In the genomic region with DNA sequence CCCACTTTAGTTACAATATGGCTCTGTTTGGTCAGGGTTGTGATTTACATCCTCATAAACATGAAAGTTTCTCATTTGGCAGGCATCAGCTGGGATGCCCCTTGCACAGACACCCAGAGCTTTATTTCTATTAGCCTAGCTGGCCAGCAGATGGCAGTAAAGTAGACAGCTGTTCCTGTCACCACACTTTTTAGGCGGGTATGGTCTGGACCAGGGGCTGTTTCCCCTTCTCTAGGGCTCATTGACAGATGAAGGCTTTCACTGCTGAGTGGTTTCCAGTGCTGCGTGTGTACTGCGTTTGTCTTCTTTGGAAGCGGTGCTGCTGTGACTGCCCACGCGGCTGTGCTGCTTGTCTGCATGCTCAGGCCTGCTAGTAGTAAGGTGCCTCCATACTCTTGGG, we compare ENCODE assay signal across 9 mouse cellular contexts. TPM values are rescaled to one million over a fixed set of nuclear protein-coding genes. Genes with fewer than 3 reads are reported as not detected.
DNase-seq lines count a peak whose midpoint lies in the region; ATAC-seq and TF ChIP-seq lines count a peak whose summit lies in the region.
"Had no signal": no experiment of that assay in that cellular context is flagged by ENCODE, and none has a peak within 500 bp of the region (broad histone marks: within the 10 kb centered on the region; RNA-seq: fewer than 3 reads in every experiment).

No protein-coding gene starts in this region.

- DNase-seq in left cerebral cortex, adult 18-20 months (ENCODE audit: low spot score in 2 of 2), result peak; percentile 45 to 64
- no peak for DNase-seq in left cerebral cortex, adult 8-10 months (ENCODE audit: low spot score in 2 of 2)
- DNase-seq in WW6 (ENCODE audit: low read depth, low spot score), result peak; percentile 18
- DNase-seq in embryo, embryonic 9.5 days (ENCODE audit: extremely low spot score), result peak; percentile 59
- DNase-seq in liver, embryonic 14.5 days (ENCODE audit: low read depth in 3 of 3, low spot score in 3 of 3), result peak in 1 of 3 experiments; percentile 41
- no peak for DNase-seq in ovary, adult 18-20 months (ENCODE audit: low spot score)

- TF ChIP-seq EP300 in liver, embryonic 14.5 days (IDR thresholded peaks at IDR 0.05; ENCODE audit: low read depth), result no peak

- ATAC-seq in hindbrain, embryonic 12.5 days (ENCODE audit: low FRiP score), result peak; percentile 46; the same call in 1 of the 2 replicates
- no peak for ATAC-seq in liver, embryonic 14.5 days (ENCODE audit: insufficient read depth)
- peak; percentile 80 for ATAC-seq in neural tube, embryonic 14.5 days (ENCODE audit: low read depth)

- no peaks in the 10 kb centered on the region for H3K9me3 ChIP-seq in hindbrain, embryonic 12.5 days (replicated peaks)
- no peaks in the 10 kb centered on the region for H3K9me3 ChIP-seq in liver, embryonic 14.5 days (ENCODE audit: control insufficient read depth, low read length)
- H3K9me3 ChIP-seq in neural tube, embryonic 14.5 days (ENCODE audit: control insufficient read depth, low read length), result no peaks in the 10 kb centered on the region
- H3K9me3 ChIP-seq: midbrain, embryonic 12.5 days had no signal

- 0 out of 2 replicates have a peak, but pooled peaks cover under 1% of the 10 kb centered on the region for H3K4me1 ChIP-seq in hindbrain, embryonic 12.5 days
- peaks cover 16% of the 10 kb centered on the region in 2 experiments for H3K4me1 ChIP-seq in liver, embryonic 14.5 days (replicated peaks; ENCODE audit: control insufficient read depth in 2 of 2, insufficient read depth in 2 of 2, low read length in 1 of 2)
- H3K4me1 ChIP-seq in neural tube, embryonic 14.5 days (ENCODE audit: control insufficient read depth, insufficient read depth, low read length), result peaks cover 3% of the 10 kb centered on the region; the same call in 1 of the 2 replicates
- H3K4me1 ChIP-seq: midbrain, embryonic 12.5 days had no signal

- no peak overlapping the region for H3K4me3 ChIP-seq in hindbrain, embryonic 12.5 days
- H3K4me3 ChIP-seq in liver, embryonic 14.5 days (ENCODE audit: insufficient read depth in 1 of 2, low read depth in 2 of 2, low read length in 2 of 2), result no peak overlapping the region
- H3K4me3 ChIP-seq in neural tube, embryonic 14.5 days (ENCODE audit: low read depth, low read length), result no peak overlapping the region
- H3K4me3 ChIP-seq: midbrain, embryonic 12.5 days had no signal

- peak; percentile 77 for TF ChIP-seq CTCF in liver, embryonic 14.5 days (IDR thresholded peaks at IDR 0.05; ENCODE audit: low read depth)

- no peaks in the 10 kb centered on the region for H3K27me3 ChIP-seq in hindbrain, embryonic 12.5 days
- no peaks in the 10 kb centered on the region for H3K27me3 ChIP-seq in liver, embryonic 14.5 days (ENCODE audit: control insufficient read depth, insufficient read depth, low read length)
- H3K27me3 ChIP-seq in neural tube, embryonic 14.5 days (ENCODE audit: control insufficient read depth, insufficient read depth, low read length), result no peaks in the 10 kb centered on the region
- H3K27me3 ChIP-seq: midbrain, embryonic 12.5 days had no signal

- no peak overlapping the region for H3K4me2 ChIP-seq in hindbrain, embryonic 12.5 days (replicated peaks)
- no peak overlapping the region for H3K4me2 ChIP-seq in liver, embryonic 14.5 days (ENCODE audit: low read depth)
- H3K4me2 ChIP-seq in neural tube, embryonic 14.5 days (ENCODE audit: low read depth, low read length), result no peak overlapping the region
- H3K4me2 ChIP-seq: midbrain, embryonic 12.5 days had no signal

- WGBS in hindbrain, embryonic 12.5 days, result 60% methylated on average over 6 of the region's 6 CpGs
- WGBS in liver, embryonic 14.5 days (ENCODE audit: insufficient replicate concordance), result 51% methylated on average over 6 of the region's 6 CpGs
- WGBS in neural tube, embryonic 14.5 days, result 61% methylated on average over 6 of the region's 6 CpGs

- H3K27ac ChIP-seq in hindbrain, embryonic 12.5 days, result no peak overlapping the region
- H3K27ac ChIP-seq in liver, embryonic 14.5 days, result peak overlapping the region; percentile 62
- H3K27ac ChIP-seq in neural tube, embryonic 14.5 days (ENCODE audit: low read depth, low read length), result no peak overlapping the region
- H3K27ac ChIP-seq: midbrain, embryonic 12.5 days had no signal

- no peak overlapping the region for H3K9ac ChIP-seq in hindbrain, embryonic 12.5 days
- H3K9ac ChIP-seq in liver, embryonic 14.5 days (replicated peaks), result no peak overlapping the region
- no peak overlapping the region for H3K9ac ChIP-seq in neural tube, embryonic 14.5 days (replicated peaks; ENCODE audit: low read depth, low read length)
- H3K9ac ChIP-seq: midbrain, embryonic 12.5 days had no signal

- H3K36me3 ChIP-seq in hindbrain, embryonic 12.5 days, result peaks cover 35% of the 10 kb centered on the region
- peaks cover 5% of the 10 kb centered on the region for H3K36me3 ChIP-seq in liver, embryonic 14.5 days (replicated peaks; ENCODE audit: control insufficient read depth, insufficient read depth, low read depth)
- H3K36me3 ChIP-seq in neural tube, embryonic 14.5 days (ENCODE audit: control insufficient read depth, insufficient read depth, low read length), result peaks cover 33% of the 10 kb centered on the region

RNA-seq across cellular contexts. Expression of gene Mapk9, which starts 25.4 kb away (rescaled TPM):
- total RNA-seq in left cerebral cortex, adult 18-20 months (2021), result 100 to 1,000 TPM; 224 to 229 TPM
- 100 to 1,000 TPM; 187 to 250 (median 223) TPM for total RNA-seq in left cerebral cortex, adult 8-10 months (2022)
- polyA plus RNA-seq in hindbrain, embryonic 12.5 days (2016; fragmentation: Nextera tagmentation; extraction: Ambion mirVana), result 54.4 and 62.3 TPM in 2 replicates
- polyA plus RNA-seq in liver, embryonic 14.5 days (2012; rRNA removed), result 8.1 and 11.9 TPM in 2 replicates
- 18.5 and 20.2 TPM in 2 replicates for polyA plus RNA-seq in liver, embryonic 14.5 days (2014; fragmentation: Nextera tagmentation; extraction: Ambion mirVana)
- 92.3 and 93.2 TPM in 2 replicates for polyA plus RNA-seq in neural tube, embryonic 14.5 days (2014; fragmentation: Nextera tagmentation; extraction: Ambion mirVana)

RNA-seq across cellular contexts. Expression of gene Rasgef1c, which starts 29.7 kb away (rescaled TPM):
- total RNA-seq in left cerebral cortex, adult 18-20 months (2021), result 10 to 100 TPM; 33.1 to 40.5 TPM
- 10 to 100 TPM; 30.9 to 37.4 (median 34.3) TPM for total RNA-seq in left cerebral cortex, adult 8-10 months (2022)
- polyA plus RNA-seq in hindbrain, embryonic 12.5 days (2016; fragmentation: Nextera tagmentation; extraction: Ambion mirVana), result 5.3 and 6.7 TPM in 2 replicates
- 0.04 TPM in 1 of 2 replicates, not detected in the other for polyA plus RNA-seq in liver, embryonic 14.5 days (2012; rRNA removed)
- polyA plus RNA-seq in liver, embryonic 14.5 days (2014; fragmentation: Nextera tagmentation; extraction: Ambion mirVana), result not detected in 2 replicates
- 26.1 and 39.1 TPM in 2 replicates for polyA plus RNA-seq in neural tube, embryonic 14.5 days (2014; fragmentation: Nextera tagmentation; extraction: Ambion mirVana)

Comparison
In these comparisons a context has a peak if more than half of its experiments do, and no peak if none do; other contexts are left out.
1. DNase-seq: peak in left cerebral cortex, adult 18-20 months (2 of 2), WW6 (single experiment) and embryo, embryonic 9.5 days (single experiment); none in left cerebral cortex, adult 8-10 months (0 of 2) and ovary, adult 18-20 months (single experiment).